Mouse (Mus musculus): Measurements from ENCODE around the gene Zw10.

Zw10 gene

GRCm38 (mm10) chr9:49055333-49056205, at the start of gene Zw10:
Zw10 (plus strand) TSS chr9:49055613.
- peak; percentile 95 for DNase-seq

DNA sequence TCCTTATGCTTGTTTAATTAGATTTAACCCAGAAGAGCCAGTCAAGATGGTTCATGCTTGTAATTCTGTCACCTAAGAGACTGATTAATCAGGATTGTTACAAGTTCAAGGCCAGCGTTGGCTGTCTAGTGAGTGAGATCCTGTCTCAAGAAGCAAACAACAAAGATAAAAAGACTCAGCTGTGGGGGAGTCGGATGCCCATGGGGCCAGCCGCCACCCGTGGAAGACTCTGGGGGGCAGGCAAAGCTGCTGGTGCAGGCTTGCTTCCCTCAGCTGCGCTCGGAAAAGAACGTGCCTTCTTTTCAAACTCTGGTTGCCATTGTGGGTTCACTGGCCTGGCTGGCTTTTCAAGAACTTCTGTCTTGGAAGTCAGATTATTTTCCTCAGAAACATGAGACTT, 39.6 kb upstream of the Zw10 start:
- no peak for DNase-seq

DNA sequence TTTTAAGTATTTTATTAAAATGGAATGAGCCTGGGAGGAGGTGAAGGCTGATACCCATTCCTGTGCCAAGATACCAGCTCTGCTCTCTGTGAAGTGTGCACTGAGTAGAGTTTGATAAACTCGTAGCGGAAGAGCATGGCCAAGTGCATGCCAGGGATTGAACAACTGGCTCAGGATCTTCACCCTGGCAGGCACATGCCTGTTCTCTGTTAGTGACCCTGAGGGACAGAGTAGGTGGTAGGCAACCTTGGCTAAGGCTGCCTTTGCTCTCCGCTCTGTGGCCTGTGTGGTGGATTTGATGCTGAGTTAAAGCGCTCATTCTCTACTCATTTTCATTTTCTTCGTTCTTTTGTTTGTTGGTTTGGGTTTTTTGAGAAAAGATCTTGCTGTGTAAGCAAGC, 34.1 kb upstream of the Zw10 start:
- no peak for DNase-seq

DNA sequence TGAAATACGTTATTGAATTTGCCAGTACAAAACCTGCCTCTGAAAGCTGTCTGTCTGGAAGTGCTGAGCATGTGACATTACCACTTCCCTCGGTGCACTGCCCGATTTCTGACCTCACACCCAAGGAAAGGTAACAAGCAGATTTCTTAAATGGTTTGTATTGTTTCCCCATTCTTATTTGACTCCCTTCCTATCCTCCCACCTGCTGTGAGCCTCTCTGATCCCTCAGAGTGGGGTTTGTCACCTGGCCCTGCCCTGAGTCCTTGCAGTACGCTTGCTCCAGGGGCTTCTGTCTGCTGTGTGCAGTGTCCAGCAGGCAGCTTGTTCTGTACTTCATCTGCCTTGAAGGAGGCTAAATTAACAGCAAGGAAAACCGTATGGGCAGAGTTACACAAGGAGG, 31.5 kb upstream of the Zw10 start:
- no peak for DNase-seq

GRCm38 (mm10) chr9:49024529-49024928, 30.9 kb upstream of the Zw10 start:
- no peak for DNase-seq

- no peak for DNase-seq
Observed at GRCm38 (mm10) chr9:49034764-49035163, 20.6 kb upstream of the Zw10 start.

DNA sequence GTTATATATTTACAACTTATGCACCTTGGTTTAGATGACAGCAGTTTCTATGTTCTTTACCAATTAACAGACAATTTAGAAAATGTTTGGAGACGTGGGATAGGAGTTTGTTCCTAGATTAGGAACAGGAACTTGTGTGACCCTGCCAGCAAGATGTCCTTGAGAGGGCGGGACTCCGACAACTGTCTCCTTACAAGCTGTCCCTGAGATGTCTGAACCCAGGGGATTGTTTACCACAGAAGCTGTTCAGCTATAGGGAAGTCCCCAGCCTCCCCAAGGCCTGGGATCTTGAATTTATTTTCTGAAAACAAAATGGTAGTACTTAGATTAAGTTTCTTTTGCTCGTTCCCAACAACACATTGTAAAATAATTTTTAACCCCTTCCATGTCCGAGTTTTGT, 4.5 kb upstream of the Zw10 start:
- DNase-seq = no peak

GRCm38 (mm10) chr9:49051349-49051748, 4.1 kb upstream of the Zw10 start:
- peak; percentile 58 for DNase-seq

DNA sequence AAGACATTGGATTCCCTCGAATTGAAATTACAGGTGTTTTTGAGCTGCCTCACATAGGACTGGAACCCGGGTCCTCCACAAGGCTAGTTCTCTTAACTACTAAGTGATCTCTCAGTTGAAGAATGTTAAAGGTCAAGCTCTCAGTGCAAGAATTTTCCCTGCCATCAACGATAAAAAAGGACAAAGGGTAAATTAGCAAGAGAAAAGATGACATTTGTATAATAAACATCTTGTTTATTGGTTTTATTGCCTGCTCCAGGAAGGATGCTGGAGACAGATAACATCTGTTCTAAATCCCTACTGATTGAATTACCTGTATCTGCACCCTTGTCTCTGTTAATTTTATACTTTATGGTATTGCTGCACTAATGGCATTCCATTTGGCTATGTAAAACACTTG, 1.4 kb upstream of the Zw10 start:
- no peak for DNase-seq

DNA sequence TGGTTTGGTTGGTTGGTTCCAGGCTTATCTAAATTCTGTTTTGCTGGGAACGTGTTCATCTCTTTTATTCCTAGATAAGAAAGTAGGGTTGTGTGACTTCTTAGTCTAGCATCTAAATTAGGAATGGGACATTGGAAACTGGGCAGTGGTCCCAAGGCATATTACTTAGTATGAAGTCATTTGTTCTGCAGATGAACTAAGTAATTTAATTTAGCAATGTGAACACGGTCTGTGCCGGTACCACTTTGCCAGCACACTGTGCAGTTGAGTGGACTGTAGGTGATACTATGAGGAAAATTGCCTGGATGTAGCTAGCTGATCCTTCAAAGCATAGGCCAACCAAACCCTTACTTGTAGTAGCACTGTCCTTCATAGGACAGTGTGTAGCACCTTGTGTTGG, 21.4 kb downstream of the Zw10 start:
- no peak for DNase-seq

GRCm38 (mm10) chr9:49081107-49081506, 25.7 kb downstream of the Zw10 start, which contains the start of gene Tmprss5:
Tmprss5 (plus strand) TSS chr9:49081260.
- DNase-seq = no peak

GRCm38 (mm10) chr9:49081561-49081960, 26.1 kb downstream of the Zw10 start:
- peak; percentile 53 for DNase-seq

DNA sequence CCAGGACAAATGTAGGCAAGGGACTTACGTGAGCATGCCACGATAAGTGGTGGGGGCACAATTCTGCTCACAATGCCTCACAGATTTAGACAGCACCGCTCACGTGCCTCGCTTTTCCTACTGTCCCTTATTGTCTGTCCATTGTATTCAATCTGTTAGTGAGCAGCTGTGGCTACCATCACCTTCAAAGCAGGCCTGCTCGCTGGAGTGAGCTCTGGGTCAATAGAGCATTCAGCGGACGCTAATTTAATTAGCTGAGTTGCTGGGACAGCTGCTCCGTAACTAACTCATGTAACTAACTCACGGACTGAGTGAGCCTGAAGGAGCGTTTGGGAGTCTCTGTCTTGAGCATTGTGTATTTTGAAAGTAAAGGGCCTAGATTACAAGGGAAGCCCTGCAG, 31.9 kb downstream of the Zw10 start:
- DNase-seq = no peak

- DNase-seq = no peak
Observed at GRCm38 (mm10) chr9:49098871-49099270, 43.5 kb downstream of the Zw10 start.

DNA sequence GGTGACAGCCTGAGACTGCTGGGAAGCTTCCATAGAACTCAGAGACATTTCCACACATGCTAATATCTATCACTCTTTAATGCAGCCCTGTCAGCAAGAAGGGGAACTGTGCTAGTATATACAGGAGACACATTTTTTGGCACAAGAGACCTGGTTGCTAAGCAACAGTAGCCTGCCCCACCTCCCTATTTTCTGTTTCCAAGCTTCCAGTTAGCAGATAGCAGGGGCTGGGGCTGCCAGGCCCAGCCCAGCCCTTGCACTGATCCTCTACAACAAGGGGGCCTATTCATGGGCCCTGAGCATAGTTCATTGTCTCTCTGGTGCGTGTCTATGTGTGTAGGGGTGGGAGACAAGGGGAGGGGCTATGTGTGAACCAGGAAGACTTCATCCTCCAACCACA, 46.9 kb downstream of the Zw10 start:
- no peak for DNase-seq

- DNase-seq = no peak
Observed at GRCm38 (mm10) chr9:49109101-49109500, 53.7 kb downstream of the Zw10 start.

- no peak for DNase-seq
Observed at GRCm38 (mm10) chr9:49110476-49111220, 55.2 kb downstream of the Zw10 start.

DNA sequence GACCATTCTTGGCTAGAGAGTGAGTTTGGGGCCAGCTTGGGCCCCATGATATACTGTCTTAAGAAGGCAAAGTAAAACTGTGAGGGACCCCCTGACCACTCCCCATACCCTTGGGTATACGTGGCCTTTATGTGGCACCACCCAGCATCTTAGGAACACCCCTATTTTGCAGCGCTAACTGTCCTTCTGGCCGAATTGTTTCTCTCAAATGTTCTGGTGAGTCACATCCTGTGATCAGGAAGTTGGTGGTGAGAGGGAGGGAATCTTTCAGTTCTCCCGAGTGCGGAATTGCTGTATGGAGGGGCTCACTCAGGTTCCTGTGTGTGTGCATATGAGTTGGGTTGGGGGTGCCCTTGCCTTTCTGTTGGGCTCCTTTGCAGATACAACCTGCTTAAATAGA, 55.9 kb downstream of the Zw10 start:
- no peak for DNase-seq

DNA sequence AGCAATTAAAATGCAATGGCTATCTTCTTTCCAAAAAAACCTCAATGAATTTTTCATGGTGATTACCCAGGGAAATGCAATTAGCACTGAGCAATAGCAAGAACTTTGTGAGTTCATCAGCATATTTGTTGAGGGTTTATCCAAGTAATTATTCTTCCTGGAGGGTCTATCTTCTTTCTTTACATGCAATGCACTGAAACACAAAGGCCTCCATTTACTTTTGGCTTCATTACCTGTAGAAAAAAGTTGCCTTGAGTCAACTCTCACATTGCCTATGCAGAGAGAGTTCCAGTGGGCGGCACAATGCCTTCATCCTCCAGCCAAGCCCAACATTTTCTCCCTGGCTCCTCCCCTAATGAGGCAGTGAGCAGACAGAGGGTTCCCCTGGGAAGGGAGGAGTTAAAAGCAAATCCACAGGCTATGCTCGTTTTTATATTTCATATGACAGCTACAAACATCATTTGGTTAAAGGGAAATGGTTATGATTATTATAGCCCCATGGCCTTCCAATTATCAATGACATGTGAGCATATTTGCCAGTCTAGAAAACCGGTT, 62.9 kb downstream of the Zw10 start:
- DNase-seq = no peak

DNA sequence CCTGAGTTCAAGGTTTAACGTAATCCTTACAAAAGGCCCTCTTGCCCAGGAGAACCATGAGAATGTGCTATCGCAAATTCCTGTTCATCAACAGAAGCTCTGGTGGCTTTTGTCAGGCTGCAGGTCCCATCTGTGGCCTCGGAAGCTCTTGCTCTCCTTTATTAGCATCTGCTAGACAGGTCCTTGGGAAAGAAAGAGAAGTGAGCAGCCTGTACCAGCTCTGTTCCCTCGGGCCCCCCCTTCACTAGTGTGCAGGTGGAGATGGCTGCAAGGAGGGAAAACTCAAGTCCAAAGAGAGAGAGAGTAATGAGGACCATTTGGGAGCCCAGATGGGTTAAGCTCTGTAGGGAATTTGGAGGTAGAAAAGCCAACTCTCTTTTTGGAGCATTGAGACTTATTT, 64.3 kb downstream of the Zw10 start:
- no peak for DNase-seq

GRCm38 (mm10) chr9:49125706-49126105, 70.3 kb downstream of the Zw10 start:
- DNase-seq = no peak
